Mouse (Mus musculus) adrenal gland (tissue): ENCODE results near the gene 5430419D17Rik.

Experiments
- intact Hi-C: fragments of 180-260 bp; cut with DNase I; formaldehyde crosslinking; loops from one replicate; pipeline ENCODE4 v1.15.1; 2025
- long read RNA-seq, 2 experiments: library from polyadenylated mRNA; unstranded; transcript quantifications; one replicate each; pipeline ENCODE4 v2.0.0; 2020; ENCODE audit warnings: borderline replicate concordance in 1 of 2; ENCODE audit not compliant: insufficient replicate concordance in 1 of 2

The 5430419D17Rik gene
- long read RNA-seq, experiment 1 = 0 reads
- long read RNA-seq, experiment 2 = 0 reads

DNA sequence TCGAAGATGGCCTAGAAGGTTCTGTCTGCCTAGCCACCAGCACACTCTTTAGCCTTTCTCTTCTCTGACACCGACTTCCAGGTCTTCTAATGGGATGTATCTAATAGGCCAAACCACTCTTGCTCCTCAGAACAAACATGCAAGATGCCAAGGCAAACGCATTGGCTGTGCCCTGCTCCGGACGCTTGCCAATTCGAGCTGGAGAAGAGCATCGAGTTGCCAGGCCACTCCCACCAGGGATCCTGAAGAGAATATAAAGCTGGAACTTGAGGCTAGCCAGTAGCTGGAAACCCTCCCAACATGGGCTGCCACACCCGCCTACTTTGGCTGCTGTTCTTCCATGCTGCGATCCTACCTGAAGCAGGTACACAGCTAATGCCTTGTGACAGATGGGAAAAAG, at the start of gene 5430419D17Rik:
TSS of gene 5430419D17Rik (plus strand) at position 282 of the 400 bp plus-strand sequence.
- intact Hi-C loops = no loop called here

DNA sequence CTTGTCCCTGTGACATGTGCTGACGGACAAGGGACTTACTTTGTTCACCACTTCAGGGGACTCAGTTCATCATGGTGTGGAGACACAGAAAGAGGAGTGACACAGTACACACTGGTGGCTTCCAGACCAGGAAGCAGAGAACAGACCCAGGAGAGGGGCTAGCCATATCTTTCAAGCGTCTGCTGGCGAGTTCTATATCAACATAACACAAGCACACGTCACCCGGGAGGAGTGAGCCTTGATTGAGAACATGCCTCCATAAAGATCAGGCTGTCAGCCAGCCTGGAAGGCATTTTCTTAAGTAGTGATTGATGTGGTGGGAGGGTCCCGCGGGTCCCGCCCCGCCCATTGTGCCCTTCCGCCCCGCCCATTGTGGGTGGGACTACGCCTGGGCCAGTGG, 44.2 kb upstream of the 5430419D17Rik start:
- intact Hi-C loops = no loop called here

DNA sequence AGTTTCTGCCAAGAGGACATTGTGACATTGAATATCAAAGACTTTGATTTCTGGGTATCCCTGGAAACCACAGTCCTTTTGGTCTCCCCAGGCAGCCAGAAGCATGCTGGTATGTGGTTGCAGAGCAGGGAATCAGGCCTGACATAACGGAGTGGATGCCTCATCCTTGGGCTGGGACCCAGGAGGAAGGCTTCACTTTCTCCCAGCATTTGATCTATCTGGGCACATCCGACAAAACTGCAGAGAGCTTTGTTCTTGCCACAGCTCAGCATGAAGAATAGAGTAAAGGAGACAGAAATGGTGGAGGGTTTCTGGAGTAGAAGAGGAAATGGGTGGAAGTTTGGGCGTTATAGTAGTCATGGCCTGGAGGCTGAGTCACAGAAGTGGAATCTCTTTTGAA, 41.0 kb upstream of the 5430419D17Rik start:
- intact Hi-C loops = no loop called here

DNA sequence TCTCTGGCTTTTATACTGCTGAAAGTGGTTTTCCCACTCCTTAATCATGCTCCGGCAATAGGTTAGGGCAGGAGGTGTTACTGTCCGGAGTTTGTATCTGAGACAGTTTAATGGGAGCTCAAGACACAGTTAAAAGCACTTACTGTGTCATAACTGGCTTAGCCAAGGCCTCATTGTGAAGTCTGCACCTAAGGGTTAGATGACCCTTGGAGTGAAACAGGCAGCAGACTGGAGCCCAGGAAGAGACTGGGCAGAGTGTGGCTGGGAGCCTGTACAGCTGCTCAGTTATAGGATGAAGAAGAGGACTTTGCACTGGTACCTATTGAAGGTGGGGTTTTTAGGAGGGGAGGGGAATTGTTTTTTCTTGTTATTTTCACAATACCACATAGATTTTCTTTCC, 28.0 kb upstream of the 5430419D17Rik start, which contains the start of gene 4933402N03Rik:
TSS of gene 4933402N03Rik (minus strand) at position 101 of the 400 bp plus-strand sequence.
- intact Hi-C loops = no loop called here

DNA sequence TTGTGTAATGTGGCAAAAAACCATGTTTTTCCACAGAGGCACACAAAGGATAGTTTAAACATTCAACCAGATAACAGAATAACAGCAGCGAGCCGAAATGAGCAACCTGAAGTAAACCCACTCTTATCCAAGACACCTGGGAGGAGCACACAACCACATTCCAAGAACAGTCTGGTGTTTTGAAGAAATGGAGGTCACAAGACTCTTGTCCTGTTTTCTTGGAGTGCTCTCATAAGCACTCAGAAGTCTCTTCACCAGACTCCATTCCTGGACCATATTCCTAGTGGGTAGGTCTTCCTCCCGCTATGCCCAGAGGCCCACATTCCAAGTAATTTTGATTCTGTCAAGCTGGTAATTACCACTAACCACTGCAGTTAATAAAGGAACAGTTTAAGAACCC, 24.0 kb upstream of the 5430419D17Rik start:
- intact Hi-C loops = no loop called here

DNA sequence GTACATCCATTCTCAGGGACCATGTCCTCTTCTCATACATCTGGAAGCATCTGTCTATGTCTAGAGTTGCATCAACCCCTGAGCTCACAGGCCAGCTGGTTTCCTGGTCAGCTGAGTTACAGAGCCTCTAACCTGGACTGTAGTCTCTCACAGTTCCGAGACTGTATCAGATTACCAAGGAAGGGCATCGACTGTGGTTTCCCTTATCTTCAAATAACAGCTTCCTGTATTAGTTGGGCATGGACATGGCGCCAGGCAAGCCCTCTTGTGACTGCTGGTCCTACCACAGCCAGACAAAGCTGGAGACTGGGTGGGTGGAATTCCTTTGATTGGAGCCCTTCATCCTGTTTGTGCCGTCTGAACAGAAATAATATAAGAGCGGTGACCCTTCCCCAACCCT, 21.2 kb upstream of the 5430419D17Rik start:
- intact Hi-C loops = no loop called here

DNA sequence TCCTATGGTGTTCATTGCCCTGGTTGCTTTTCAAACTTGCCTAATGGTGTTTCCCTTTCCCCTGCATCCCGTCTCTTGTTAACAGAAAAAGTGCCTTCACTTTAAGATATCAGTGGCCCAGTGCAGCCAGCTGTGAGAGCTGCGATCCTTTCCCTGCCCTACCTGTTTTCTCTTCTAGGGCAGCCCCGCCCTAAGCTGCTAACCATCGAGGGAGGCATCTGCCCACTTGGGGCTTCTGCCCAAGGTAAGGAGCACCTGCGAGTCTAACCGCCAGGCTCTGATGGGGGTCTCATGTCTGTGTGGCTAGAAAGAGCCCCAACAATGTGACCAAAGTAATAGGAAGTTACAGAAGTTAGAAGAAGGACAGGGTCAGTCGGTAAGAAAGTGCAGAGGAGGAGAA, 12.0 kb upstream of the 5430419D17Rik start:
- intact Hi-C loops = no loop called here

DNA sequence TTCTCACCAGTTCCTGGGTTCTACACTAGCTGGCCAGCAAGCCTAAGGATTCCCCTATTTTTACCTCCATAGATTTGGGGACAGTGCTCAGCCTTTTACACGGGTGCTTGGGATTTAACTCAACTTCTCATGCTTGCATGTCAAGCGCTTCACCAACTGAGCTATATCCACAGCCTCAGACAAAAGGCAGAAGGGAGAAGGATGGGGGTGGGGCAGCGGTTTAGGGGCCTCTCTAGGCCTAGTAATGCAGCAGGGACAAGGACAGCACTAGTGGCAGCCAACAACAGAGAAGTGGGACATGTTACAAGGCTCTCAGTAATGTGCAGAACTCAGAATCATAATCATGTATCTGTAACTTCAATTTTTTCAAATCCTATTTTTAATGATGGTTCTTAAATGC, 6.4 kb upstream of the 5430419D17Rik start:
- intact Hi-C loops = no loop called here

DNA sequence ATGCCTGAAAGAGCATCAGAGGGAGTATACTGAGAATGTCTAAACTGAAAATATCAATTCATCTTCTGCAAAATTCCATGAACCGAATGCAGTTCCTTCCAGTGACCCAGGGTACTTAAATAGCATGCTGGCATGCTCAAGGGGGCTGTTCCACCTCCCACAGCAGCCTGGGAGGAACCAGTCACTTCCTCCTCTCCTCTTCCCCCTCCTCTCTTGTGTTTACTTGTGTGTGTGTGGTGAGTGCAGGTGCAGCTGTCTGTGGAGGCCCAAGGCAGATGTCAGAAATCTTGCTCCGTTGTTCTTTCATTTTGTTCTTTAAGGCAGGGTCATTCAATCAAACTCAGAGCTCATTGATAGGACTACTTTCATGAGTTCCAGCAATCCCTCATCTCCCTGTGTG, 5.1 kb upstream of the 5430419D17Rik start:
- intact Hi-C loops = no loop called here

DNA sequence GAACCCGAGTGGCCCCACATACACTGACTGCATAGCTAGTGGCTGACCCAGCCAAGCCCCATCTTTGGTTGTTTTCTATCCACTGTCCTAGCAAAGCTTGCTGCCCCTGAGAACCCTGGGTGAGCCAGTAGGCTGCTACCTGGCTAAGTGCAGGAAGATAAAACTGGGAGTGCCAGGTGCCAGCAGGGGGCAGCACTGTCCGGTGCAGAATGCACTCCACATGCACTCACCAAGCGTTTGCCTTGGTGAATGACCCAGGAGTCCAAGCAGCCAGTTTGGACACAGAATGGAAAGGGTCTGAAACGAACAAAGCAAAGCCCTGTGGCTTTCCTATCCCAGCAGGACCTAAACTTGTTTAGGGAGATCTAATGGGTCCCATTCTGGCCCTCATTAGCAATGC, 8.5 kb downstream of the 5430419D17Rik start:
- intact Hi-C loops = no loop called here

DNA sequence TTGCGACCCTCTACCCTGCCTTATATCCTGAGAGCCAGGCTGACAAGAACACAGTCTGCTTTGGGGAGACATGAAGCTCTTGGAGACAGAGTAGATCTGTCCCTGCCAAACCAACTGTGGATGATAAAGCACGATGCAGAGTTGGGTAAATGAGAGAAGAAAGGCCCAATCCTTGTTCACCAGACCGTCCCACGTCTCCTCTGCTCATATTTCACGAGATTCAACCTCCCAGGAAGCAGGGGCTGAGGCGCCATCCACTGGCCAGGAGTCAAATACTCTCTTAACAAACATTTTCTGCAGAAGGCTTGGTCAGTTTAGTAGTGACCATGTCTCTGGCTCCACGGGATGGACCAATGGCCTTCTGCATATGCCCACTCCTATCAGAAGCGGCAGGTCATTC, 10.1 kb downstream of the 5430419D17Rik start:
- intact Hi-C loops = no loop called here

DNA sequence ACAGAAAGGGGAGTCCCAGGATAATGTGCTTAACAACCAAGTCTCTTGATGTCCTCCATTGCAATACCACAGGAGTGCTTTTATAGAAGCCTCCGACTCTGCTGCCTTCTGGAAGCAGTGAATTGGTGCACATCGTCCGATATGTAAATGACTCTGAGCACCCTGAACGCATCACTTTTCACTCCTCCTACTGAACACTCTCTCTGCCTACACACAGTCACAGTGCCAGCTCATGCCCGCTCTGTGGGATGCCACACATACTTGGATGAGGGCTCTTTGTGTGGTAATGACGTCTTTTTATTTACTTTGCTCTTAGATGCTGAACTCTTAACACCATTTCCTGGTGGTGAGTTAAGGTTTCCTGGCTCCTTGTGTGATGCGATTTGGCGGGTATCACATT, 12.8 kb downstream of the 5430419D17Rik start:
- intact Hi-C loops = no loop called here

DNA sequence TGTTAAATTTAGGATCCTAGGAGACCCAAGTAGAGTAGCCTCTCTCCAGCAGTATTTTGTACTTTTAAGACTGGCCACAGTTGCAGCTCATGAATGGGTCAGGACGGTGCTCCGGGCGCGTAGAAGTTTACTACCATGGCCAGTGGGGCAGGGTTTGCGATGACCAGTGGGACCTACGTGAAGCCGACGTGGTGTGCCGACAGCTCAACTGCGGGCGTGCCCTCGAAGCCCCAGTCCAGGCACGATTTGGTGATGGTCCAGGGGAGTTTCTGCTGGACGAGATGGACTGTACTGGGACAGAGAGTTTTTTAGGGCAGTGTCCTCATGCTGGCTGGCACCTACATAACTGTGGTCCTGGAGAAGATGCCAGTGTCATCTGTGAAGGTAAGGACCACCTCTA, 13.8 kb downstream of the 5430419D17Rik start:
- intact Hi-C loops = no loop called here

DNA sequence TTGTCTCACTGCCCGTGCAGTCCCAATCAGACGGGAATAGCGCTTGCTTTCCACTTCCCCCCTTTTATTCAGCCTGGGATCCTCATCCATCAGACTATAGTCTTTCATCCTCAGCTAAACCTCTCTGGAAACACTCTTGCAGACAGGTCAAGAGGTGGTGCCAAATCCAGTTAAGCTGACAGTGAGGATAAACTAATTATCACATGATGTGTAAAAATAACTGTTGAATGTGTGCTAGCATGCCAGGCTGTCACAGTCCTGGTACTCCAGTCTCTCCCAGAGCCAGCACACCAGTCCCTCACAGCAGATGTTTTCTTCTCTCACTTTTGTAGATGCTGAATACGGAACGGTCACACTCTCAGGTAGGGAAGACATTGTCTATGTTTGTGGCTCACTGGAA, 48.9 kb downstream of the 5430419D17Rik start:
- intact Hi-C loops = no loop called here

DNA sequence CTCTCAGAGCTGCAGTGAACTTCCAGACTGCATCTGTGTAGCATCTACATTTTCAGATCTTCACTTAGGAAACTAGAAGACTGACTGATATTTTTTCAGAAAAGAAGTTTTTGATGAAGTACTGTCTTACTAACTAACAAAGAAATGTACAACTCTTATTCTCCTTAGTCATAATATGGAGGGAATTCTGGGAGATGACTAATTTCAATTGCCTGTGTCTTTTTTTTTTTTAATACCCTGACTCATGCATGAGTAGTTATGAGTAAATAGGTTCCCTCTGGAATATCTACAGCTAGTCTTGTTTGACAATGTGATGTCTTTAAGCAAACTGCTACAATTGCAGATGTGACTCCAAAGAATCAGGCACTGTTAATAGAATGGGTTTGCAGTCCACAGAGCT, 61.9 kb downstream of the 5430419D17Rik start:
- intact Hi-C loops = no loop called here

DNA sequence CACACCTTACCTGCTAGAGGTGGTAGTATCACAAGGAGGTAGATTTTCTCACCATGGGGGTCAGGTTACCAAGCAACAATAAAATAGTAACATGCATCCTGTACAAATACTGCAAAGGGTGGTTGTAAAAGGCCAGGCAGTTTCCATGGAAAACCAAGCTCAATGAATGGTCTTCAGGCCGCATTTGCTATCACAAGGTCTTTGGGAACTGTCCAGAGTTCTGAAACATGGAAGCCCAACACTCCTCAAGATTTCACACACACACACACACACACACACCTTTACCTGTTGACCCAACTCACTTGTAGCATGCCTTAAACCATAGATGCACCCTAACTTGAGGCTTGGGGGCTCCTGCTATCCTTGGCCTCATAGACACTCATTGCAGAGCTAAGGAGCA, 70.8 kb downstream of the 5430419D17Rik start:
- intact Hi-C loops = no loop called here

DNA sequence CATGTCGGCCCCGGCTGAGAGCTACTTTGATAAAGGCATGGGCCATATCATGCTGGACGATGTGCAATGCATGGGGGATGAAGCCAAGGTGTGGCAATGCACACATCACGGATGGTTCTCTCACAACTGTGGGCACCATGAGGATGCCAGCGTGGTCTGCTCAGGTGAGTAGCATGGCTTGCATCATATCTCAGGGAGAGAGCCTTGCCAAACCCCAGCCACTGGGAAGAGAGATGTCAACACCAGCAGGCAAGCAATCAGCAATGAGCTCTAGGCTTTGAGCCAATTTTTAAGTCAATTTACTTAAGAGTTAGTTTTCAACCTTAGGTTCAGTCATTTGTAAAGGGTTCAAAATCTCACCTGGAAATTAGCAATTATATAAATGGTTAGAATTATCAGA, 82.6 kb downstream of the 5430419D17Rik start:
- intact Hi-C loops = no loop called here

DNA sequence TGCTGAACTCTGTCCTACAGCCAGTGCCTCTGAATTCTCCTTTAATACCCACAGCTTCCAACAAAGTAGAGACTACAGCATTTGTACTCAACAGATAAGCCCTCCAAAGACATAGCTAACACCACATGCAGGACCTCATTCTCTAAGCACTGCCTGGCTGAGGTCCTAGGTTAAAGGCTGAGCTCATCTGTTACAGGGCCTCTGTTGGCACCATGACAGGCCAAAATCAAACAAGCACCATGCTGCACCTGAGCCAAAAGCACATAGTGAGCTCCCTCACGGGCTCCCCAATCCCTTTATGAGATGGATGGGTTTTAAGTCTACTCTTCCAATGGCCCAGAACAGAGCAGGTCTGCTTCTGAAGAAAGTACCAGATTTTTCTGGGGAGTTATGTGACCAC, 83.1 kb downstream of the 5430419D17Rik start:
- intact Hi-C loops = no loop called here

DNA sequence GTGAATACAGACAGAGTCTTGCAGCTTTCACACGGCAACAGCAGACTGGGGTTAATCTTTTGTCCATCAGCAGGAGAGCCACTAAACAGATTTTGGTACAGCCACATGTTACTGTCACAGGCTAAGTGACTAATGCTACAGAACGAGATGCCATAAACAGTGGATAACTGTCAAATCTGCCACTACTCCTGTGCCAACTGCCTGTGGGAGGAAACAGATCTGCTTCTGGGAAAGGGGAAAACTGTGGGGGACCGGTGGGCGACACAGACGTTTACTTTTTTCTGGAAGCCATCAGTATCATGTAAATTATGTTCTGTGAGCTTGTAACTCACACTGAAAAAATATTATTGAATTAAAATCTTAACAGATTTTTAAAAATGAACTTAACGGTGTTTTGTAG, 86.7 kb downstream of the 5430419D17Rik start:
- intact Hi-C loops = no loop called here

DNA sequence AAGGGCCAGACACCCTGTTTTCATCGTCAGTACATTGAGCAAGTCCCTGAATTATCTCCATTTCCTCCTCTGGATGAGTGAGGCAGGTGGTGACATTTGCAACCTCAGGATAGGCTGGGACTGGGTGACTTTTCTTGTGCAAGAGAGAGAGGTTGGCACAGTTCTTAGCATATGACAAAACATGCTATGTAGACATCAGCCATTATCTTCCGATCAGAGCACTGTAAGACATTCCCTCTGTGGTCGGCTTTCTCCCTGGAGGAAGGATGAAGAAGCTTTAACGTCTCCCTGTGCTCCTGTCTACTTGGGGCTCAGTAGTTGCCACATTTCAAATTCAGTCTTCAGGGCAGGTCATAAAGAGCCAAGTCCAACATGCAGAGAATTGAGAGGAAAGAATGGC, 90.0 kb downstream of the 5430419D17Rik start:
- intact Hi-C loops = no loop called here

DNA sequence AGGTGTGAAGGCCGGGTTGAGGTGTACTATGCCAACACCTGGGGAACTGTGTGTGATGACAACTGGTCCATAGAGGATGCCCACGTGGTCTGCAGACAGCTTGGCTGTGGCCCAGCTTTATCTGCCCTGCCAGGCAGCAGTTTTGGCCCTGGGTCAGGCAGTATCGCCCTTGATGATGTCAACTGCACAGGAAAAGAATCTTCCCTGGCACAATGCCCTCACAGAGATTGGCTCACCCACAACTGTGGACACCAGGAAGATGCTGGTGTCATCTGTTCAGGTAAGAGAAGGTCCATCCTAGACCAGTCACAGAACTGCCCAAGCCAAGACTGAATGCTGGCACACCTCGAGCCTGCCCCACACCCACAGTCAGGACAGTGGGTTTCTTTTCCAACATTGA, 91.6 kb downstream of the 5430419D17Rik start:
- intact Hi-C loops = no loop called here

DNA sequence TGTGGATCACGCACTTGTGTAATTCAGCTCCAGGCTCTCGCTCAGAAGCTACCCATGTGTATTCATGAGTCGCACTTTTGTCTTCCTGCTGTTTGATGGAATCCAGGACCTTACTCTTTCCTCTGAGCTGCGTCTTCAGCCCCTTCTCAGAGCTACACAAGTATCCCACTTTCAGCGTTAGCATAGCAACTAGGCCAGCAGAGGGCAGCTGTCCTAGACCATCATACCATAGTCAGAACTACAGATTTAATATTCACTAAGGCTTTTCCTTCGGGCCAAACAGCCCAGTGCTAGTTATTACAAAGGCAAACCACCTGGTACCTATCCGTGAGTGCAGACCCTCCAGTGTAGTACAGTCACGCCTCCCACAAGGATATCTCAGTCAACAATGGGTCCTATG, 122.9 kb downstream of the 5430419D17Rik start:
- intact Hi-C loops = no loop called here

DNA sequence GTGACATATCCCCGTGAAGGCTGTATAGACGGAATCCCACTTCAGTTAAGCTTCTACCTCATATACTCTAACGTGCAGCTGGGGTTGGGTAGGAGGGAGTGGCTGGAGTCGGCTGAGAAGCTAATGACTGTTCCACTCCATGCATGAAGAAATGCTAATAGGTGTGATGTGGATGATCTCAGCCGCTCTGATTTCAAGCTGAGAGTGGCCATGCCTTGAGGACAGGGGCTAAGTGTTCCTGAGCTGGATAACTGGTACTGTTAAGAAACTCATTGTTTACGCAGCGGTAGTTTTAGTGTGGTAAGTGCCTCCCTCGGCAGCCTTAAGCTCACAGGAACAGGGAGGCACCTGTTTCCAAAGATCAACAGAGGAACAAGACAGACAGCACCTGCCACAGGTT, 129.1 kb downstream of the 5430419D17Rik start:
- intact Hi-C loops = no loop called here

DNA sequence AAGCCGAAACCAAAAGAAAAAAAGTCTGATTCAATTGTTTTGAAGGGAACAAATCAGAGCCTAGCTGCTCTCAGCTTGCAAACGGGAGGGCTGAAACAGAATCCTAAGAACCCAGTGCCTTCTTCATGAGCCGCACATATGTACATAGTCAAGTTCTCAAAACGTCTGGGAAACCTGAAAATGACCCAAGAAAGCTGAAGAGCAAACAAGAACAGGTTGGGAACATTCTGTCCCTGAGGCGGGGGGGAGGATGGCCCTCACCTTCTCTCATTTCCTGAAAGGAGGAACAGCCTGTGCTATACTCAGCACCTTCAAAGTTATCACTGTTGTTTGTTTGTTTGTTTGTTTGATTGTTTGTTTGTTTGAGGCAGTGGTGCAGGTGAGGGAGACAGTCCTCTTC, 132.5 kb downstream of the 5430419D17Rik start:
- intact Hi-C loops = no loop called here
